Mouse (Mus musculus): Measurements from ENCODE around the gene Togaram2.

- TF ChIP-seq CTCF (IDR thresholded peaks at IDR 0.05; ENCODE audit: low read depth, low read length), result no peak
- TF ChIP-seq POLR2A (IDR thresholded peaks at IDR 0.05; ENCODE audit: extremely low read depth, insufficient read depth, low read length), result no peak
Observed at GRCm38 (mm10) chr17:71652934-71653333, 20.1 kb upstream of the Togaram2 start.
